Mouse (Mus musculus) kidney, postnatal 36 days (tissue): ENCODE results near the gene Scarb2.
A peak's percentile ranks its signal among the peaks of the same experiment; 100 is the strongest.

Experiments
- DNase-seq, 2 experiments: peaks; one replicate each; pipeline ENCODE4 v3.0.0; 2021 to 2022; ENCODE audit warnings: mixed read lengths in 2 of 2

The Scarb2 gene

GRCm38 (mm10) chr5:92490779-92491178 lies 15.9 kb downstream of the Scarb2 start:
- DNase-seq = no peak

- no peak for DNase-seq
Measured at GRCm38 (mm10) chr5:92490304-92490703, 16.3 kb downstream of the Scarb2 start.

- no peak for DNase-seq
Measured at GRCm38 (mm10) chr5:92489503-92489902, 17.1 kb downstream of the Scarb2 start.

- peak; percentile 23 to 58 for DNase-seq
Measured at GRCm38 (mm10) chr5:92488961-92489360, 17.7 kb downstream of the Scarb2 start.

GRCm38 (mm10) chr5:92488408-92488807 lies 18.2 kb downstream of the Scarb2 start:
- DNase-seq = peak in 1 of 2 experiments; percentile 24

GRCm38 (mm10) chr5:92486758-92487157 lies 19.9 kb downstream of the Scarb2 start:
- DNase-seq = no peak

- peak in 1 of 2 experiments; percentile 57 for DNase-seq
Measured at GRCm38 (mm10) chr5:92484880-92485279, 21.8 kb downstream of the Scarb2 start.

- DNase-seq = no peak
Measured at GRCm38 (mm10) chr5:92472863-92473262, 33.8 kb downstream of the Scarb2 start.

- DNase-seq = no peak
Measured at GRCm38 (mm10) chr5:92471531-92471930, 35.1 kb downstream of the Scarb2 start.

- DNase-seq = no peak
Measured at GRCm38 (mm10) chr5:92469201-92470130, 37.2 kb downstream of the Scarb2 start.

- no peak for DNase-seq
Measured at GRCm38 (mm10) chr5:92468234-92468633, 38.4 kb downstream of the Scarb2 start.

- DNase-seq = peak; percentile 23 to 30
Measured at GRCm38 (mm10) chr5:92467102-92467766, 39.4 kb downstream of the Scarb2 start.

- DNase-seq = no peak
Measured at GRCm38 (mm10) chr5:92465511-92465910, 41.1 kb downstream of the Scarb2 start.

- peak; percentile 70 to 89 for DNase-seq
Measured at GRCm38 (mm10) chr5:92461321-92461720, 45.3 kb downstream of the Scarb2 start.

- peak in 1 of 2 experiments; percentile 51 for DNase-seq
Measured at GRCm38 (mm10) chr5:92458726-92459125, 47.9 kb downstream of the Scarb2 start.

- no peak for DNase-seq
Measured at GRCm38 (mm10) chr5:92457410-92457809, 49.2 kb downstream of the Scarb2 start.

GRCm38 (mm10) chr5:92452876-92453275 lies 53.8 kb downstream of the Scarb2 start:
- no peak for DNase-seq

- DNase-seq = no peak
Measured at GRCm38 (mm10) chr5:92446736-92447135, 59.9 kb downstream of the Scarb2 start.

- no peak for DNase-seq
Measured at GRCm38 (mm10) chr5:92445016-92445415, 61.6 kb downstream of the Scarb2 start.

- DNase-seq = no peak
Measured at GRCm38 (mm10) chr5:92442914-92443313, 63.7 kb downstream of the Scarb2 start.

GRCm38 (mm10) chr5:92441494-92441893 lies 65.1 kb downstream of the Scarb2 start:
- peak in 1 of 2 experiments; percentile 35 for DNase-seq

GRCm38 (mm10) chr5:92438540-92438939 lies 68.1 kb downstream of the Scarb2 start:
- no peak for DNase-seq

- peak; percentile 96 to 97 for DNase-seq
Measured at GRCm38 (mm10) chr5:92435025-92435584, 71.5 kb downstream of the Scarb2 start, which contains the start of gene Nup54. Gene Nup54 (minus strand): TSS chr5:92435219.
